Mouse (Mus musculus) cerebral cortex, adult 2 months (tissue): Measurements from ENCODE around the gene Sumo1.

Source experiments
- WGBS: fragments of 180-500 bp; shearing (Covaris S2); methylation state at CpG from one replicate; pipeline ENCODE4 v1.1.7; 2018; 5-methylcytosine and 5-hydroxymethylcytosine counted together

The Sumo1 gene

GRCm38 (mm10) chr1:59636349-59636748, 34.3 kb downstream of the Sumo1 start:
- 80% methylated on average over 1 of the region's 1 CpGs for WGBS

- 28% methylated on average over 6 of the region's 6 CpGs for WGBS
These were observed 37.6 kb downstream of the Sumo1 start for GRCm38 (mm10) chr1:59633056-59633455.

DNA sequence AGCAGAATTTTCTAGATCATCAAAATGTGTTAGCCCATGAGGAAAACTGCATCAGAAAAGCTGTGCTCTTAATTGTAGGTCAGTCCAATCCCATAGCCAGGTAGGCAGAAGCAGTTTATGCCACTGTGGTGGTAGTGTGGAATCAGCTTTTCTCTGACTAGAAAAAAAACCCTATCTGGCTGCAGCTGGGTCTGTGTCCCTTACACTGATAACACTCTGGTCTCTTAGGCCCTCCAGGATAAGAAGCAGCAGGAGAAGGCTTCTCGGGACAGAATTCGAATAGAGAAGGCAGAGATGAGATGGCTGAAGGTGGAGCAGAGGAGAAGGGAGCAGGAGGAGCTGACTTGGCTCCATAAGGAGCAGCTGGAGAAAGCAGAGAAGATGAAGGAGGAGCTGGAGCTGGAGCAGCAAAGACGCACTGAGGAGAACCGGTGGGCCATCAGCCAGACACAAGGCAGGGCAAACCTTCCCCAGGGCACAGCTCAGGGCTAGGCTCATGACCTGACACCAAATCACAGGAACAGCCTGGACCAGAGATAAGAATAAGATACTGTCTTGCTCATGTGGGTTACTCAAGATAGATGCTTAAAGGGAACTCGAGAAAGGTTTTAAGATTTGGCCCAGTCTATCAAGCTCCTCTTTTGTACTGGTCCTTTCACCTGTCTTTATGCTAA, 38.5 kb downstream of the Sumo1 start:
- 84% methylated on average over 5 of the region's 5 CpGs for WGBS

DNA sequence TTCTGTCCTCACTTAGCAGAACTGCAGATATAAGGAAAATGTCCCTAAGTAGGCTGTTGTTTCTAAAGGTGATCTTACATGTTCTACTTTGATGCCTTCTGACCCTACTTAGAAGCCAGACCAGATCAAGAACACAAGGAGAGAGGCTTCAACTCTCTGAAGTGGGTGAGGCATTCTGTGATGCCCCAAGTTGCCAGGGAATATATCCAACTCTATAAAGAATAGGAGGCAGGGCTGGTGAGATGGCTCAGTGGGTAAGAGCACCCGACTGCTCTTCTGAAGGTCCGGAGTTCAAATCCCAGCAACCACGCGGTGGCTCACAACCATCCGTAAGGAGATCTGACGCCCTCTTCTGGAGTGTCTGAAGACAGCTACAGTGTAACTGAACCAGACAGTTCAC, 40.3 kb downstream of the Sumo1 start:
- WGBS = 95% methylated on average over 6 of the region's 6 CpGs

DNA sequence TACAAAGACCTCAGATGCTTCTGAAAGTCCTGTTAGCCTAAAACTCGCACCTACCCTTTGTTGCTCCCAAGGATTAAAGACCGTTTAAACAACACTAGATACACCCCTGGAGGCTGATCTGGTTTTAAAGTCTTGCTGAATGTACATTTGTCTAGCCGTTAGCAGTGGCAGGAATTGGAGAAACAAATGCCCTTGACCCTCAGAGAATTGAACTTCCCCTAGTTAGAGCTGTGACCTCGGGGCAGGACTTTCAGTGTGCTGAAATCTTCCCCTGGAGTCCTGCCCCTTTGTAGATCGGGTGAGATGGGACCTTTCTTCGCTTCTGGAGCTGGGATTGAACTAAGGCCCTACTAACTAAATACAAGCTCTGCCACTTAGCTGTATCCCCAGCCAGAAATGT, 41.4 kb downstream of the Sumo1 start:
- WGBS = 74% methylated on average over 6 of the region's 6 CpGs

DNA sequence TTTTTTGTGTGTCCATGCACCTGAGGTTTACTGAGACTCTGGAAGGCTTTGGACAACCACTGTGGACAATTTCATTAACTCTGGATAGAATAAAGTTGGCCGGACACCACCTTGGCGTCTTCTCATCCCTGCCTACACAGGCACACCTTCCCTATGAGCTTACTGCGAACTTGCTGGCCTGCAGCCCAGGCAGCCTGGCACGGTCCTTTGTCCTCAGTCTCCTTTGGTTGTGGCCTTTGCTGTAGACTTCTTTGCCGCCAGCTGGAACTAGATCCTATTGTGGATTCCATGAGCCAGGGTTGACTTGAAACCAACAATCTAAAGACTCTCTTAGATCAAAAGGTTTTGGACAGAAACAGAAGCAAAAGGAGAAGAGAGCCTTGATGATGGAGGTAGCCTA, 45.2 kb downstream of the Sumo1 start:
- 65% methylated on average over 5 of the region's 5 CpGs for WGBS

GRCm38 (mm10) chr1:59623325-59624017, 47.2 kb downstream of the Sumo1 start:
- WGBS = 23% methylated on average over 5 of the region's 5 CpGs

DNA sequence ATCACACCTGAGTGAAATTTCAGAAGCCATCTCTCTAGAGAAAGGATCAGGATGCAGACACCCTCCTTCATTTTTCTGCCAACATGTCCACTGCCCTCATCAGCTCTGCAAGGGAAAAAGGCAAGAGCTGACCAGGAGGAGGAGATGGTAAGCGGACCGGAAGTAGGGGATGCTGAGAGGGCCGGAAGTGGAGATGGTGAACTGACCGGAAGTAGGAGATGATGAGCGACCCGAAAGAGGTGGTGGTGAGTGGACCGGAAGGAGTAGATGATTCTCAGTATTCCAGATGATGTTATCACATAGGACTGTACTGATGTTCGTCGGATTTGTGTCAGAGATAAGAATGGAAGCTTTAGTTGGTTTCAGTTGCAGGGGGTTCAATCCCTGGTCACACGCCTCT, 51.4 kb downstream of the Sumo1 start:
- WGBS = 92% methylated on average over 10 of the region's 10 CpGs

DNA sequence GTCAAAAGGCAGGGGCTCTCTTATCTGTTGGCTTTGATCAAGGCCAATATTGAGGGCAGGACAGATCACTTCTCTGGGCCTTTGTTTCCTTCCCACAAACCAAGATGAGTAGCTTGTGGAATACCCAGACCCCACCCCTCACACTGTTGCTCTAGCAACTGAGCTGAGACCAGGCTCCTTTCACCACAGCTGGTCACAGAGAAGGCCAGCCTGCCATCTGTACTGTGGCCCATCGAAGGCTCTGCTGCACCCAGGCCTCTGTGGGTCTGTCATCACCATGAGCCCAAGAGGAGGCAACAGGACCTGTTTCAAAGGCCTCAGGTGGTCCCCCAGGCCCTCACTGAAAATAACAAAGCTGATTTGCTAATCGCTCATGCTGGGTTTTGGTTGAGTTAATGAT, 55.6 kb downstream of the Sumo1 start:
- 87% methylated on average over 2 of the region's 2 CpGs for WGBS

- WGBS = 50% methylated on average over 6 of the region's 6 CpGs
These were observed 56.8 kb downstream of the Sumo1 start for GRCm38 (mm10) chr1:59613795-59614194.

GRCm38 (mm10) chr1:59610929-59611328, 59.7 kb downstream of the Sumo1 start:
- WGBS = 92% methylated on average over 3 of the region's 3 CpGs

DNA sequence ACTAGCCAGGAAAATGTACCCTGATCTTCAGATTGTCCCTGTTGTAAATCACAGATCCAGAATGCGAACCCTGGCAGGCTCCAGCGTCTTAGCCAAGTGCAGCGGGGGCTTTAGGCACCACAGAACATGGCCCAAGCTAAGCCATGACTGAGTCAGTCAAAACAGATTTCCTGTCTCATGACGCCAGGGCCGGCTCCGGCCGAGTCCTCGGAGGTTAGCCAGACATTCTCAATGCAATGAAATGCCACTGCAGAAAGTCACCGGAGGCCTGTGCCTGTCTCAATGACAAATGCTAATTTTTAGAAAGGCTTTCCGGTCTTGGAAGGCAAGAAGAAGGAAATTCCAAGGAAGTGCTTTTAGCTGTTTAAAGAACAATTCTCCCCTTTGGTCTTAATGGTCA, 60.7 kb downstream of the Sumo1 start:
- 76% methylated on average over 10 of the region's 10 CpGs for WGBS

DNA sequence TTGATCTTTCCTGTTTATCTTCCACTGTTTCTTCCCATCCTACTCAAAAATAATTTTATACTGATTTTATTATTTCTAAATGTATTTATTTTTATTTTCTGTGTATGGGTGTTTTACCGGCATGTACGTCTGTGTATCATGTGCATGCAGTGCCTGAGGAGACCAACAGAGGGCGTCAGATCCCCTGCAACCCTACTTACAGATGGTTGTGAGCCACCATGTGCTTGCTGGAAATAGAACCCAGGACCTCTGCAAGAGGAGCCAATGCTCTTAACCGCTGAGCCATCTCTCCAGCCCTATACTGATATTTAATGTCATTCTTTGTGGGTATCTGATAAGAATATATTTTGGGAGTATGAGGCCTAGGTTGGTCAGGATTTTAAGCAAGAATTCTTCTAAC, 61.2 kb downstream of the Sumo1 start:
- 87% methylated on average over 4 of the region's 4 CpGs for WGBS

GRCm38 (mm10) chr1:59608920-59609319, 61.7 kb downstream of the Sumo1 start:
- WGBS = 83% methylated on average over 5 of the region's 5 CpGs

GRCm38 (mm10) chr1:59608125-59608762, 62.4 kb downstream of the Sumo1 start:
- 92% methylated on average over 7 of the region's 7 CpGs for WGBS

GRCm38 (mm10) chr1:59607071-59607470, 63.6 kb downstream of the Sumo1 start:
- WGBS = 76% methylated on average over 7 of the region's 7 CpGs

- 94% methylated on average over 13 of the region's 13 CpGs for WGBS
These were observed 64.2 kb downstream of the Sumo1 start for GRCm38 (mm10) chr1:59606479-59606878.

- WGBS = 66% methylated on average over 11 of the region's 11 CpGs
These were observed 66.7 kb downstream of the Sumo1 start for GRCm38 (mm10) chr1:59603893-59604292.

DNA sequence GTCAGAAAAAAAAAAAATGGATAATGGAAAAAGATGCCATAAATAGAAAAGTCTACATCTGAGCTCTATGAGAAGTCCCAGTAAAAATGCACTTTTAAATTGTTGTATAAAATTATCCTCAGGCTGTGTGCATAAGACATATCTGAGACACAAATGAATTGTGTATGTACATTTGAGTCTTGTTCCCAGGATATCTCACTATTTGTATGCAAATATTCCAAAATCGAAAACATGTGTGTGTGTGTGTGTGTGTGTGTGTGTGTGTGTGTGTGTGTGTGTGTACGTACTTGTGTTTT, 67.3 kb downstream of the Sumo1 start:
- 68% methylated on average over 2 of the region's 2 CpGs for WGBS

DNA sequence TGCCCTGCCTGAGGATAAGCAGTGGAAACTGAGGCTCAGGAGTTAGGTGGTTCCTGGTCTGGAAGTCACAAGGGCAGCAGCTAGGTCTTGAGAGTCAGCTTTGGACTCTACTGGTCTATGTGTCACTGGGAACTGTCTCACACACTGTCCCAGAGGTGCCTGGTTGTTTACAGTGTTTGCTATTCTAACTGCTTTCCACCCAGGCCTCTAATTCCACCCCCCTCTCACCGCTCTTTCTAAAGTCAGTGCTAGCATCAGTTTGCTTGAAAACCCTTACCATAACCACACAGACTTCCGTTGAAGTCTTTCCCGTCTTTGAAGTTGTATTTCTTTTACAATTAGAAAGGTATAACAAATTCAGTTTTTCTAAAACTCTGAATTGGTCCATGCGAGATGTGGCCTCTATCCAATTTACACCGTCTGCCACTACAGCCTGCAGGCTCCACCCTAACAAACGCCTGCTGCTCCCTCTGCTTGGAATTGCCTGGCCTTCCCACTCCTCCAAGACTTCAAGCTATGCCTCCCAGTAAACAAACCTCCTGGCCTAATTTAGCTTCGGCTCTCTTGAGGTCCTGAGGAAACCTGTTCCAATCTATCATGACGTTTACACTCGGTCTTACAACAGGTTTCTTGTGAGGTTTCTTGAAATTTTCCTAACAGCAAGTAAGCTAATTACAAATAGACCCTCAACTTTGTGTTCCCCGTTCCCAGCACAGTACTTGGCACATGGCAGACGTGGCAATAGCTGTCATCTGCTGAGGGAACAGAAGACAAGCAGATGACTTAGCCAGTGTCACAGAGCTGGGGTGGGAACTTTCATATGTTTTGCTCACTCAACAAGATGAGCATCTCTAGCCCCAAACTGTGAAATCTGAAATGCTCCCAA, 67.9 kb downstream of the Sumo1 start:
- 37% methylated on average over 11 of the region's 11 CpGs for WGBS

DNA sequence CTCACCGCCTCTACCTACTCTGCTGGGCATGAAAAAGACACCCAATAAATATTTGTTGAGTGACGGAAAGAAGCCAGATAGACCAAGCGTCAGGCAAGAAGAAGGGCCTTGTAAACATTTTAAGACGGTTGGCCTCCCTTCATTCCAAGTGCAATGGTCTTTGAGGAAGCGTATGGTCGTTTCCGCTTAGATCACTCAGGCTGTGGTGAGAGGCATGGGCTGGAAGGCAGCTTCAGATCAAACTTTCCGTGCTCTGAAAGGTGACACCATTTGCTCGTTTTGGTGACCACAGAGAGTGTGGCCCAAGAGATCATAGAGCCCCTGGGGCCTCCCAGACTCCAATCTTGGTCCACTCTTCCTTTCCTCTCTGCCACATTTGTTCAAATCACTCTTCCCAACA, 75.0 kb downstream of the Sumo1 start:
- 93% methylated on average over 9 of the region's 9 CpGs for WGBS

- WGBS = 91% methylated on average over 11 of the region's 11 CpGs
These were observed 75.9 kb downstream of the Sumo1 start for GRCm38 (mm10) chr1:59594586-59595266.
